Mouse (Mus musculus) CD4-positive, CD25-positive, alpha-beta regulatory T cell, adult 2 months (primary cell): ENCODE measurements around the gene Edem3.
"Not testable (repeated sequence)": the region's sequence is repeated elsewhere in the genome, so short reads cannot be mapped to it uniquely, and the experiment has no call there.

ENCODE experiments used
- DNase-seq: peaks from one replicate; pipeline ENCODE4 v3.0.0-alpha.2; 2012; ENCODE audit warnings: low read depth, low spot score

Edem3 gene

DNA sequence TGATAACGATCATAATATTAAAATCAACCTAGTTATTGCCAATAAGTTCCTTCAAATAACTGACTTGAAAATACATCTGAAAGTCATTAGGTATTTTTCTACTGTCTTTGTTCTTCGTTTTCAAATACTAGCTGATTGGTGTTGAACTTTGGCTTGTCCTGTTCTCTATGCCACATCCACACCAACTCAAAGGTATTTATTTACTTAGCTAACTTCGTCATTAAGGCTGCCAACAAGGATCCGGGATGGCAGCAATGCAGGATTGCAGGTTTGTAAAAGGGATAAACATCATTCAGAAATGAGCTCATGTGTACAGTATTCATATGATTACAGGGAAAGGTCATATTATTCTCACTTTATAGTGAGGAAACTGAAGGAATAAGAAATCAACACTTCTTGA, 2.2 kb upstream of the Edem3 start:
- DNase-seq: no peak

DNA sequence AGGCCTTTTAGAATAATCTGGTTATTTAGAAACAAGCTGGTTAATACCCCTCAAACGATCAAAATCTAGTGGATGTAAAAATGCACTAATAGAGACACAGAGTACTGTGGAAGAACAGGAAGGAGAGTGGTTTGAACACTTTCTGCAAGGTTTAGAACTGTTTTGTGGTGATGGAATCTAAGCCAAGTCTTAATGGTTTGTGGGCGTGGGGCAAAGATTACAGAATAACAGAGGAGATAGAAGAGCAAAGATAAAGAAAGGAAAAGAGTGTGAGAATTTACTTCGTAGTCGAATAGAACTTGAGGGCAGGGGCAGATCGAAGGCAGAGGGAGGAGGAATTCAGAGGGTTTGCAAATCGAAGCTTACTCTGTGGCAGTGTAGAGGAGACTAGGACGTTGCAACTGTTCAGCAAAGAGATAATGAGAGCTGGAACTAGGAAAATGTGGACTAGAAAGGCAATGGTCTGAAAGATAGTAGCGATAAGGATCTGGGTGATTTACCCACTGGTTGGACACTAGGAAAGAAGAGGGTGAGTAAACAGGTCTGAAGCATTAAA, 1.7 kb upstream of the Edem3 start:
- peak; percentile 6 for DNase-seq

DNA sequence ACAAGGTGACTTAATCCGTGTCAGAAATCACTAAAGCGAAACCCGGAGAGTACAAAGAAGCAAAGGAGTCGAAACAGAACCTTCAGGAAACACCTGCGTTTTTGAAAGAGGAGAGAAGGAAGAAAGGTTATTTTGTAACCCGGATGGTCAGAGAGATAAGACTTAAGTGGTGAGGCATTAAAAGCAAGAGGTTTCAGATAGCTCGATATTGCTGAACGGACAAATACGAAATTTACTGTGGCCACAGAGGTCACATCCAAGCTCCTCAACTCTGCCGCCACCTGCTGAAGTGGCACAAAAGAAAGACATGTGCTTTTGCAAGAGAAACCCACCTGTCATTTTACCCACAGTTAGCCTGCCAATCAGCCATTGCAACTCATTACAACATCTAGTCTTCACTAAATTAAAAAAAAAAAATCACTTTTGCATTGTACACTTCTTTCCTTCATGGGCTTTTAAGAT, 1.1 kb upstream of the Edem3 start:
- DNase-seq: peak; percentile 40

DNA sequence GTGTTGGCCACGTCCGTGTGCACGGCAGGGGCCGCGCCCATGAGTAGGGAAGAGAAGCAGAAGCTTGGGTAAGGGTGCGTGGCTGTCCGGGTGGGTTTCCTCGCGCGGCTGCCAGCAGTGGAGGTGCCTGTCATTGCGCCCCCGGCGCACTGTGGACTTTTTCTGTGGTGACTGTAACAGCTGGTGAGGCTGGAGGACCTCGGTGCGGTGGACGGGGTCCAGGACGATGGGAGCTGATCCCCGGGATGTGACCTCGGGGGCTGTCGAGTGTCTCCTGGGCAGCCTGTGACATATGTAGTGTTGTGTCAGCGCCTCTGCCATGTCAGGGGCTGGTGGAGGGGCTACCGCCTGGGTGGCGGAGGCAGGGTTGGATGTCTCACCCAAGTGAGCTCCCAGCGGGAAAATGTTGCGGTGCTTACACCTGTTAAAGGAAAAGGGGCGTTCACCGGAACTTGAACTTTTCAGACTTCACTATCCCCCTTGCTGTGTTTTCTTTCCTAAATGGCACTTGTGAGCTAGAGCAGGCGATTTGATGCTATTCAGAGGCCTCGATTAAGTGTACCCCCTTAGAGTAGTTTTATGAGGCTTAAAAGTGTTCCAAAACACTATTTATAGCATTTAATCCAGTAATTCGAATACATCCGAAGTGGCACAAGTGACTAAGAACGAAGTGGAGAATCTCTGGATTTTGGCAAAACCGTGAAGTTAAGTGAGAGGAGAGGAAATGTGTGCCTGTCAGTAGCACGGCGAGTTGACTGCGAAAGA, 671 bp downstream of the Edem3 start:
- DNase-seq: no peak

DNA sequence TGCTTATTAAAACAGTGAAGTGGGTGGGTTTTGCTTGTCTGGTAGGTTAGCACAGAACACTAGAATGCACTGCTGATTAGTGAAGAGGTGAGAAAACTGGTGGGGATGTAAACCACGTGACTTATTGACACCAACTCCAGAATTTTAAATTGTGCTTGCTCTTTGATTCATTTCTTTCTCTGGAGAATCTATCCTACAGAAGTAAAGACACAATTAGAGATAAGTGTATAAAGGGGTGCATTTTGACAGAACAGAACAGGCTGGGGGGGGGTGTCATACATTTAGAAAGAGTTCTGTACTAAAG, 1.2 kb downstream of the Edem3 start:
- peak; percentile 29 for DNase-seq

DNA sequence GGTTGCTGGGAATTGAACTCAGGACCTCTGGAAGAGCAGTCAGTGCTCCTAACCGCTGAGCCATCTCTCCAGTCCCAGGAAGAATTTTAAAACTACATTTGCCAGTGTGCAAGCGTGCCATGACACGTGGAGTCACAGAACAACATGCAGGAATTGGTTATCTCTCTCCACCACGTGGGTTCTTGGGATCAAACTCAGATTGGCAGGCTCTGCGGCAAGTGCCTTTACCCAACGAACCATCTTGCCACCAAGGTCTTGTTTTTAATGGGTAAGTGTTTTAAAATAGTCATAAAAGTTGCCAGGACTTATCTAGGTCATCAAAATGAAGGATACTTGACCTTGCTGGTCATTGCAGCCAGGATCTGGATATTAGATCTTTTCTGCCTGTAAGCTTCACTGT, 3.1 kb downstream of the Edem3 start:
- no peak for DNase-seq

DNA sequence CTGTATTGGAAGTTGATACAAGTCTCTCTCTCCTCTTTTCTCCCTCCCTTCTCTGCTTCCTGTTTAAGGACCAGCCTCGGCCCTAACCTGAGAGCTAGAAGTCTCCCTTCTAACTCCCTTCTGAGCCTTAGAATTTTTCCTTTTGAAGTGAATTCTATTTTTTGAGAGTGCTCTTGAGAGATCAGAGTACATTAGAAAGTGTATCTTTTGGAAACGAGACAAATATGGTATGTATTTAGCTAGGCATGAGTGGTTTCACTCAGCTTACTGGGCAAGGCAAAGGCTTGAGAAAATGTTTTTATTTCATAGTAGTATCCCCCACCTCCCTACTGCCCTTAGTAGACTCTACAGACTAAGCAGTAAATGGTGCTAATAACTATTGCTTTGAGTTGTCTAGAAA, 3.8 kb downstream of the Edem3 start:
- no peak for DNase-seq

DNA sequence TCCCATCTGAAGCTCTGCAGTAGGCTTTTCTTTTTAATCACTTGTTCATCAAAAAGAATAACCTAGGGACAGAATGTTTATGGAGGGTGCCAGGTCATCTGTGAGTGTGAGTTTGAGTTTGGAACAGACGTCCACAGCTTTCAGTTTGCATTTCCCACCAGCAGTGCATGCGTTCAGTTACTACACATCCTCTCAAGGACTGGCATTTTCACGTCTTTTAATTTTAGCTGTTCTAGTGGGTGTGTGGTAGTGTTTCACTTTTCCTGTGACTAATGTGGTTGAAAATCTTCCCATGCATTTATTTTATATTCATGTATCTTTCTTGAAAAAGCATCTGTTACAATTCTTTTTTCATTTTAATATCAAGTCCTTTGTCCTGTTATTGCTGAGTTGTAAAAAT, 9.1 kb downstream of the Edem3 start:
- DNase-seq: no peak

DNA sequence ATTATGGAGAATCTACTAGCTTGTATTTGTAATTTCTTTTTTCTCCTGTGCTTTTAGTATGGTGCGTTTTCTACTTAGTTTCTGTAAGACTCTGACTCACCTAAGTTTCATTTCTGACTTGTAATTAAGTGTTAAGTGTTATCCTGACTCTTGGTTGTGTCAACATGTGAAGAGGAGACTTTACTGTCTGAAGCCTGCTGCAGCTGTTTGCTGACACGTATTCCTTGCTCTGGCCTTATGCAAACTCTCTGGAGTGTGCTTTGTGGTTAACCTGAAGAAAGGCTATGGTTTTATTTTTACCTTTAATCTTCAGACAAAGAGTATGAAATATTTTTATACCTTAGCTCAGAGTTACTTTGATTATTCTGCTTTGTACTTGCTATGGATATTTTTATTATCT, 11.0 kb downstream of the Edem3 start:
- no peak for DNase-seq

DNA sequence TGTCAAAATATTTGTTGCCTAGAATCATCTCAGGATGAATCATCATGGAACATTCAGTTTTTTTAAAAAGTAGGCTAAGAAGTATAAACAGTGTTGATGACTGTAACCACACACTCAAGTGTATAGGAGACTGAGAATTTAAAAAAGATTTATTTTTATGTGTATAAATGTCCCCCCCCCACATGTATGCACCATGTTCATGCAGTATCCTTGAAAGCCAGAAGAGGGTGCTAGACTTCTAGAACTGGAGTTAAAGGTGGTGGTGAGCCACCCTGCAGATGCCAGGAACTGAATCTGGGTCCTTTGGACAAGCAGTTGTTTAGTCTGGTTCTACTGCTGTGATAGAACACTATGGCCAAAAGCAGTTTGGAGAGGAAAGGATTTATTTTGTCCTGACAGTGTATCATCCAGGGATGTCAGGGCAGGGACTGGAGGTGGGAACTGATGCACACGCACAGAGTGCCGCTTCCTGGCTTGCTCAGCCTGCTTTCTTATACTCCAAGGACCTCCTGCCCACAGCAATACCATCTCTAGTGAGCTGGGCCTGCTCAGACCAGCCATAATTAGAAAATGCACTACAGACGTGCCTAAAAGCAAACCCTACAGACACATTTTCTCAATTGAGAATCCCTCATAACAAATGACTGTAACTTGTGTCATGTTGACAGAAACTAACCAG, 11.9 kb downstream of the Edem3 start:
- DNase-seq: peak; percentile 45

DNA sequence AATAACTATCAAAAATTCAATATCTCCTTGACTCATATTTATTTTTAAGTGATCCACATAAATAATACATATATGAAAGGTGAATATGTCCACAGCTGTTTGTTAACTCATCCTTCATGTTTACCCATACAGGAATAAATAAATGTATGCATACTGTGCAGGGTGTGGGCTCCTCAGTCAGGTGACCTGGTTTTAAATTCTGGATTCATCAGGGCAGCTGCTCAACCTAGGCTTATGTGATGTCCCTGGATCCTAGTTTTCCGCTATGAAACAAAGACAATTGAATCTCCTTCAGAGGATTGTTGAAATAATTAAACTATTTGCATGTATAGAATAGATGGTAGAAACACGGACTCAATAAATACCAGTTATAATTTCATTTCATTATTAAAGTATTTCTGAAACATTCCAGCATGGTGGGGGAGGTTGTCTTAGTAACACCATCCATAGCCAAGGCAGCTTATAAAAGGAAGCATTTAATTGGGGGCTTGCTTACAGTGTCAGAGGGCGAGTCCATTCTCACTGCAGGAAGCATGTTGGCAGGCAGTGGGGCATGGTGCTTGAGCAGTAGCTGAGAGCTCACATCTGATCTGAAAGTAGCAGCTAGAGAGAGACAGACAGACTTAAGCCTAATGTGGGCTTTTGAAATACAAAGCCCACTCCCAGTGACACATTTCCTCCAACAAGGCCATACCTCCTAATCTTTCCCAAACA, 14.2 kb downstream of the Edem3 start:
- no peak for DNase-seq

DNA sequence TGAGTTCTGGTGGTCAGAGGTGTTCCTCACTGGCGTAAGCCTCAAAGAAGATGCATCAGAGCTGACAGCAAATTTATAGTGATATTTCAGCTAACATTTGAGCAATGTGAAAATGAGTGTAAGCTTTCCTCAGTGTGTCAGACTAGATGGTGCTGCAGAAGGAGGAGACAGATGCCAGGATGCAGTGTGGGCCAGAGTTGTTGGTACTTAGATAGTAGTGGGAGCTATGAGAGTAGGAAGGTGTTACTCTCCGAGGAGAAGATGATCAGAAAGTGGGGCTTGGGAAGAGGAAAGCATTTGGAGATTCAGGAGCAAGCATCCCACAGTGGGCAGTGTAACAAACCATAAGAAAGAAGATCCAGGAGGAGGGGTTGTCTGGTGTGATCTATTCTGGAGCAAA, 22.4 kb downstream of the Edem3 start:
- no peak for DNase-seq

DNA sequence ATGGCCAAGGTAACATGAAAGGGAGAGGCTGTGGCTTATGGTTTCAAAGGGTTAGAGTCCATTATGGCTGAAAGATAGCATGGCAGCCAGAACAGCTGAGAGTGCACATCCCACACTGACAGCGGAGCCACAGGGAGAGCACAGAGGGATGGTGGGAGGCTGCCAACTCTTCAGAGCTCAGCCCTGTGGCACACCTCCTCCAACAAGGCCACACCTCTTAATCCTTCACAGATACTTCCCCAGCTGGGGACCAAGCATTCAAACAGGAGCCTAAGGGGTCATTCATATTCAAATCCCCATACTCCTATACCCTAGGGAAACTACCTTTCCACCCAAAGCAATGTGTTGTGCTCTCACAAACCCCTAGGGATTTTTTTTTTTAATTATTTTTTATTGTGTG, 23.4 kb downstream of the Edem3 start:
- DNase-seq: no peak

DNA sequence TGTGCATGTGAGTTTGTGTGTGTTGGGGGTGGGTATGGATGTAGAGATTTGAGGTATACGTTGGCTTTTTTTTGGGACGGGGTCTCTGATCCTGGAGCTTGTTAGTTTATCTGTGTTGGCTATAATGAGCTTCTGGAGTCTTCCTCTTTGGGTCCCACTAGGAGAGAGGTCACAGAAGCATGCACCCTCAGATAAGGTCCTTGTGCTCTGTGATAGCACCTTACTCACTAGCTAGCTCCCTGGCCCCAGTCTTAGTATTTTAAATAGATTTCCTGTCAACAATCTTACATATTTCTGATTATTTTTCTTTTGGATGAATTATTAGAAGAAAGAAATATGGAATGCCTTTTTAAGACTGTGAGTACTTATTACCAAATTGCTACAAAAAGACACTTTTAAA, 24.1 kb downstream of the Edem3 start:
- no peak for DNase-seq

DNA sequence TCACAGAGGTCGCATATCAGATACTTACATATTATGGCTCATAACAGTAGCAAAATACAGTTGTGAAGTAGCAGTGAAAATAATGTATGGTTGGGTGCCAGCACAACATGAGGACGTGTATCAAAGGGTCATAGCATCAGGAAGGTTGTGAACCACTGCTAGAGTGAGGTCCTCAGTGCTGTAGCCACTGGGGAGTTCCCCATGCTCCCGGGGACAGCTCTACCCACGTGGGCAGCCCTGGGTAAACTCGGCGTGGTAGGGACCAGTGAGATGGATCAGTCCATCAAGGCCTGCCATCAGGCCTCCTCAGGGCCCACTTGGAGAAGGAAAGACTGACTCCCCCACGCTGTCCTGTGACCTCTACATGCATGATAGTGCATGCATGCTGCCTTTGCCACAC, 26.3 kb downstream of the Edem3 start:
- no peak for DNase-seq

DNA sequence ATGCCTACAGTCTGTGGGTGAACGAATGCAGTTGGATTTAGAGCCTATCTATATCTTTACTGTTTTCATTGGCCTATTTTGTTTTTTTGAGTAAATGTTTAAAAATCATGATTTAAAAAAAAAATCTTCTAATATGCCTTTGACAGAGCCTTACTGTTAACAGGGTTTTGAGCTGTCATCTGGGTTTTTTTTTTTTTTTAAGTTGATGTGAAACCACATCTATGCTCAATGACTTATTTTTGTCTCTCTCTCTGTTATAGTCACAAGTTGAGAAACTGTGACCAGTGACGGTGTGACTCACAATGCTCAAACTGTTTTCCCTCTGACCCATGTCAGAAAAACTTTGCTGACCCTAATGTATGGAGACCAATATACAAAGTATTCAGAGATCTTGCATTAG, 28.2 kb downstream of the Edem3 start:
- DNase-seq: no peak

DNA sequence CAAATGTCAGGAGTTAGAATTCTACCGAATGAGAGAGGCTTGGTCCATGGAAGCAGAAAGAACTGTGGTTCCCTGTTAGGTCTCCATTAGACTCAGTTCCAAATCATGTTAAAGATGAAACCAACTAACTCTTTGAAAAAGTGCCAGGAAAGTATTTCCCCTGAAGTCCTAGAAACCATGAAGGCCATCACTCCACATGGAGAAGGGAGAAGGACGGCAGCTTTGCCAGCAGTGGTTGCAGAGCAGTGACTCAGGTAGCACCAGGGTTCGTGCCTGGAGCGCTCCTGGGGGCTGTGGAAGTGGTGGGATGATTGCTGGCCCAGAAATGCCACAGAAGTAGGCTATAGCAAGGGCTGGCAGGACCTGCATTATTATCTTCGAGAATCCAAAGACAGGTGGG, 31.2 kb downstream of the Edem3 start:
- no peak for DNase-seq

DNA sequence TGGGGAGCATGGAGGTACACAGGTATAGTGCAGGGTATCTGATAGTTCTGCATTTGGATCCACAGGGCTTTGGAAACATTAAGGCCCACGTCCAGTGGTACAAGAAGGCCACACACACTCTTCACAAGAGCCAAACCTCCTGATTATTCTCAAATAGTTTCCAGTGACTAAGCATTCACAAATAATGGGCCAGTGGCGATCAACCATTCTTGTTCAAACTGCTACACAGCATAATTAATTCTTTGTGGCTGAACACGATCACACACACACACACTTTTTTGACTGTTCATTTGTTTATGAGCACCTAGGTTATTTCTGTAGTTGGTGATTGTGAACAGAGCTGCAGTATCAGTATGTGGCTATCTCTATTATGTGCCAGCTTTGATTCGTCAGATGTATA, 34.0 kb downstream of the Edem3 start:
- no peak for DNase-seq

DNA sequence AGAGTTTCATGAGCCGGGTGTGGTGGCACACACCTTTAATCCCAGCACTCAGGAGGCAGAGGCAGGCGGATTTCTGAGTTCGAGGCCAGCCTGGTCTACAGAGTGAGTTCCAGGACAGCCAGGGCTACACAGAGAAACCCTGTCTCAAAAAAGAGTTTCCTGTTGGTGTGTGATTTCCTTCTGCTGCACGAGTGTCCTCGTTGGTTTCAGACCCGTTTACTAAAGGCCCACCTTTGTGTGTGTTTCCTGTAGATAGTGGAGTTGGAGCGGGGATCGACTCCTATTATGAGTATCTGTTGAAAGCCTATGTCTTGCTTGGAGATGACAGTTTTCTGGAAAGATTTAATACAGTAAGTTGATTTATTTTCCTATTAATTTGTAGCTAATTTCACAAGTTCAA, 36.9 kb downstream of the Edem3 start:
- not testable (repeated sequence) for DNase-seq

DNA sequence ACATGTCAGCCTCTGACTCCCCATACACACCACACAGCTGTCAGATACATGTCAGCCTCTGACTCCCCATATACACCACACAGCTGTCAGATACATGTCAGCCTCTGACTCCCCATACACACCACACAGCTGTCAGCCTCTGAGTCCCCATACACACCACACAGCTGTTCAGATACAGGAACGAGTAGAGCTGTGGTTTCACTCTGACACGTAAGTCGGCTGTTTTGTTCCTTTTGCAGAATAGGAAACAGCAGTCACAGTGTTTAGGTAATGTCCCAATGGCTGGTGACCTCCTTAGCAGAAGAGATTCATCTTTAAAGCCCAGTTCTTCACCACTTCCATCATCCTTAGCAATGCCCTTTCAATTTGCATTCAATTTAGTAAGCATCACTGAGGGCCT, 47.6 kb downstream of the Edem3 start:
- DNase-seq: peak; percentile 7

DNA sequence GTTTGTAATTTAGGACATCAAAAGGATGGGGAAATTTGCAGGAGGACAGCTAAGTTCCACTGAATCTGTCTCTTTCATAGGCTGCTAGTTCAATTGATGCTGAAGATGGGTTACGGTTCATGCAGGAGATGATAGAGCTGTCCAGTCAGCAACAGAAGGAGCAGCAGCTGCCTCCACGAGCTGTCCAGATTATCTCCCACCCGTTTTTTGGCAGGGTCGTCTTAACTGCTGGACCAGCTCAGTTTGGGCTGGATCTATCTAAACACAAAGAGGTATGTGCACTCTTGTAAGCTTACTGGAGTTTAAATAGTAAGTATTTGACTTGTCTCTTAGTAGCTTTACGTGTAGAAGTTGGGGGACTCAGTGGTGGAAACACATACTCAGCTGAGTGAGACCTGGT, 52.1 kb downstream of the Edem3 start:
- DNase-seq: no peak

DNA sequence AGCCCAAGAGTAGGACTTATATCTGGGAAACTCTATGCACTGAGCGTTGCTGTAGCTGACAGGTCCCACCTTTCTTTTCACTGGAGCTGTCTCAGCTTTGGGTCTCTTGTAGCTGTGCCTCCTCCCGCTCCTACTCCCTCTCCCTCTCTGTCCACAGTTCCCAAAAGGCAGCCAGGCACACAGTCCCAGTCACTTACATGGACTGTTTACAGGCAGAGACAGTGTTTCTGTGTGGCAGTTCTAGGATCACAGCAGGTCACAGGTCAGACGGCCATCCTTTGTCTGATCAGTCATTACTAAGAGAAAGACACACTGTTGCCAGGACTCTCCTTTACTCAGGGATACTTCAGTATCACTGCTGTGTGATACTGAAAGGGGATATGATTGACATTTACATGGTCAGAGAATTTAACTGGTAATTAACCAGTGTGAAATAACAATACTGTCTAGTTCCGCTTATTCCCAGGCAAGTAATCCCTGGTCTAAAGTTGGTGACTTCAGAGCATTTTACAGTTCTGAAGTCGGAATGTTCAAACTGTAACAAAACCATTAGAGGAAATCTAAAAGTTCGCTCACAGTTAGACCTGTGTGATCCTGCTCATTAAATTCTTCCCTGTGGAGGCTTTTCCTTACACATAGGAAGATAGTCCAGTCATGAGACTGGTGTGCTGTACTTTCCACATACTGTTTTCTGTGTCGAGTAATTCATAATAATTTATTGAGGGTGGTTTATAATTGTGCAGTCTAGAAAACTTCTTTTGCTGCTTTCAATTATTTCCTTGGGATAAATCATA, 55.7 kb downstream of the Edem3 start:
- DNase-seq: no peak
